Mouse (Mus musculus): ENCODE data around the gene Igsf3. TPM values are rescaled to one million over a fixed set of nuclear protein-coding genes. Genes with fewer than 3 reads are reported as not detected.

The Igsf3 gene
- polyA plus RNA-seq, 2 experiments, result 20.4 to 38.4 TPM

- no peak overlapping the region for H3K4me2 ChIP-seq (replicated peaks; ENCODE audit: low read depth, low read length, severe bottlenecking)
- no peaks in the 10 kb centered on the region for H3K27me3 ChIP-seq (ENCODE audit: control insufficient read depth, insufficient read depth, low read length)
- 59% methylated on average over 10 of the region's 10 CpGs for WGBS
- peaks cover 15% of the 10 kb centered on the region for H3K4me1 ChIP-seq (ENCODE audit: control insufficient read depth, insufficient read depth, low read length)
- no peaks in the 10 kb centered on the region for H3K9me3 ChIP-seq (ENCODE audit: control insufficient read depth, low read length)
- DNase-seq (ENCODE audit: low spot score), result no peak
- H3K4me3 ChIP-seq (replicated peaks; ENCODE audit: low read length), result no peak overlapping the region
- no peak overlapping the region for H3K9ac ChIP-seq (ENCODE audit: low read depth, low read length, severe bottlenecking)
- no peak for ATAC-seq (ENCODE audit: low FRiP score, low read depth)
- TF ChIP-seq POLR2A (IDR thresholded peaks at IDR 0.05; ENCODE audit: borderline replicate concordance, extremely low read depth, insufficient read depth, insufficient read length), result no peak
- H3K36me3 ChIP-seq (ENCODE audit: control insufficient read depth, insufficient read depth, low read length), result no peaks in the 10 kb centered on the region
- H3K27ac ChIP-seq (replicated peaks; ENCODE audit: low read depth, low read length), result no peak overlapping the region
Observed at GRCm38 (mm10) chr3:101419653-101419994, 42.7 kb downstream of the Igsf3 start.

DNA sequence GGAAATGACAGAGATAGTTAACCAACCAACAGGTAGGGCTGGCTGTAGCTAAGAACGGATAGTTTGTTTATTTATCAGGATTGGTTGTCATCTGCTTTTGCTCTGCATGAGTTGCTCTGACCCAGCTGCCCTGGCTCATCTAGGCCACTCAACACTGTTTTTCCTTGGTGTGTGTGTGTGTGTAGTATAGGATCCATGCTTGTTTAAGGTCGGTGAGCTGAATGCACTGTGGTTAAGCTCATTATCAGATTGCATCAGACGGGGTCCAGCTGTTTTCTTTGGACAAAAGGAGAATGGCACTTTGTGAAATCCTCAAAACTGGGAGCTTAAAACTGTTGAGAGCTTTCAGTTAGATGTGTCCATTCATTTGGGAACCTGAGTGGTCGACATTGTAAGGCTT is 46.3 kb downstream of the Igsf3 start:
- no peaks in the 10 kb centered on the region for H3K9me3 ChIP-seq (ENCODE audit: control insufficient read depth, low read length)
- H3K27me3 ChIP-seq (ENCODE audit: control insufficient read depth, insufficient read depth, low read length), result no peaks in the 10 kb centered on the region
- H3K4me1 ChIP-seq (ENCODE audit: control insufficient read depth, insufficient read depth, low read length), result peaks cover 16% of the 10 kb centered on the region
- peaks cover 24% of the 10 kb centered on the region for H3K36me3 ChIP-seq (ENCODE audit: control insufficient read depth, insufficient read depth, low read length)
- H3K4me3 ChIP-seq (replicated peaks; ENCODE audit: low read length), result no peak overlapping the region
- no peak for ATAC-seq (ENCODE audit: low FRiP score, low read depth)
- TF ChIP-seq POLR2A (IDR thresholded peaks at IDR 0.05; ENCODE audit: borderline replicate concordance, extremely low read depth, insufficient read depth, insufficient read length), result no peak
- H3K9ac ChIP-seq (ENCODE audit: low read depth, low read length, severe bottlenecking), result no peak overlapping the region
- H3K27ac ChIP-seq (replicated peaks; ENCODE audit: low read depth, low read length), result no peak overlapping the region
- H3K4me2 ChIP-seq (replicated peaks; ENCODE audit: low read depth, low read length, severe bottlenecking), result no peak overlapping the region
- no peak for DNase-seq (ENCODE audit: low spot score)
- WGBS, result 57% methylated on average over 4 of the region's 4 CpGs

GRCm38 (mm10) chr3:101424295-101424885 is 47.5 kb downstream of the Igsf3 start:
- TF ChIP-seq POLR2A (IDR thresholded peaks at IDR 0.05; ENCODE audit: borderline replicate concordance, extremely low read depth, insufficient read depth, insufficient read length), result no peak
- WGBS, result 73% methylated on average over 10 of the region's 10 CpGs

GRCm38 (mm10) chr3:101429982-101430754 is 53.3 kb downstream of the Igsf3 start:
- WGBS, result 59% methylated on average over 8 of the region's 8 CpGs
- DNase-seq (ENCODE audit: low spot score) (no peak), ATAC-seq (ENCODE audit: low FRiP score, low read depth) (no peak)
- Histone ChIP-seq H3K27ac (replicated peaks; ENCODE audit: low read depth, low read length) (no peak overlapping the region), H3K4me2 (replicated peaks; ENCODE audit: low read depth, low read length, severe bottlenecking) (no peak overlapping the region), H3K9ac (ENCODE audit: low read depth, low read length, severe bottlenecking) (no peak overlapping the region), H3K4me1 (ENCODE audit: control insufficient read depth, insufficient read depth, low read length) (no peaks in the 10 kb centered on the region), H3K9me3 (ENCODE audit: control insufficient read depth, low read length) (no peaks in the 10 kb centered on the region), H3K27me3 (ENCODE audit: control insufficient read depth, insufficient read depth, low read length) (no peaks in the 10 kb centered on the region), H3K4me3 (replicated peaks; ENCODE audit: low read length) (no peak overlapping the region), H3K36me3 (ENCODE audit: control insufficient read depth, insufficient read depth, low read length) (peaks cover 76% of the 10 kb centered on the region)
- no peak for TF ChIP-seq POLR2A (IDR thresholded peaks at IDR 0.05; ENCODE audit: borderline replicate concordance, extremely low read depth, insufficient read depth, insufficient read length)

More at GRCm38 (mm10) chr3:101424295-101424885, 47.5 kb downstream of the Igsf3 start:
- H3K9ac ChIP-seq (ENCODE audit: low read depth, low read length, severe bottlenecking), result no peak overlapping the region
- DNase-seq (ENCODE audit: low spot score) (no peak), ATAC-seq (ENCODE audit: low FRiP score, low read depth) (no peak)
- H3K4me1 ChIP-seq (ENCODE audit: control insufficient read depth, insufficient read depth, low read length), result peaks cover 16% of the 10 kb centered on the region
- H3K27me3 ChIP-seq (ENCODE audit: control insufficient read depth, insufficient read depth, low read length), result no peaks in the 10 kb centered on the region
- H3K4me3 ChIP-seq (replicated peaks; ENCODE audit: low read length), result no peak overlapping the region
- no peaks in the 10 kb centered on the region for H3K9me3 ChIP-seq (ENCODE audit: control insufficient read depth, low read length)
- no peak overlapping the region for H3K27ac ChIP-seq (replicated peaks; ENCODE audit: low read depth, low read length)
- no peak overlapping the region for H3K4me2 ChIP-seq (replicated peaks; ENCODE audit: low read depth, low read length, severe bottlenecking)
- H3K36me3 ChIP-seq (ENCODE audit: control insufficient read depth, insufficient read depth, low read length), result peaks cover 31% of the 10 kb centered on the region

GRCm38 (mm10) chr3:101430755-101431115 is 53.9 kb downstream of the Igsf3 start:
- DNase-seq (ENCODE audit: low spot score) (no peak), ATAC-seq (ENCODE audit: low FRiP score, low read depth) (no peak)
- H3K27ac ChIP-seq (replicated peaks; ENCODE audit: low read depth, low read length), result no peak overlapping the region
- peaks cover 75% of the 10 kb centered on the region for H3K36me3 ChIP-seq (ENCODE audit: control insufficient read depth, insufficient read depth, low read length)
- no peak overlapping the region for H3K4me3 ChIP-seq (replicated peaks; ENCODE audit: low read length)
- H3K4me1 ChIP-seq (ENCODE audit: control insufficient read depth, insufficient read depth, low read length), result no peaks in the 10 kb centered on the region
- no peaks in the 10 kb centered on the region for H3K9me3 ChIP-seq (ENCODE audit: control insufficient read depth, low read length)
- TF ChIP-seq POLR2A (IDR thresholded peaks at IDR 0.05; ENCODE audit: borderline replicate concordance, extremely low read depth, insufficient read depth, insufficient read length), result no peak
- no peak overlapping the region for H3K9ac ChIP-seq (ENCODE audit: low read depth, low read length, severe bottlenecking)
- 75% methylated on average over 2 of the region's 2 CpGs for WGBS
- no peak overlapping the region for H3K4me2 ChIP-seq (replicated peaks; ENCODE audit: low read depth, low read length, severe bottlenecking)
- H3K27me3 ChIP-seq (ENCODE audit: control insufficient read depth, insufficient read depth, low read length), result no peaks in the 10 kb centered on the region
